Mouse (Mus musculus) hindbrain, postnatal 0 days (tissue): ENCODE results near the gene Tomm40l. TPM values are rescaled to one million over a fixed set of nuclear protein-coding genes. Genes with fewer than 3 reads are reported as not detected.

Experiments
- ATAC-seq: fragments of 200-750 bp; cut with Nextera tagmentation; 2 replicates; pipeline ENCODE4 v1.8.0; 2017; ENCODE audit warnings: mild to moderate bottlenecking, moderate TSS enrichment, moderate library complexity
- DNase-seq: peaks from one replicate; pipeline ENCODE4 v3.0.0-alpha.2; 2015; ENCODE audit warnings: low spot score
- H3K27ac ChIP-seq: fragments of 300-500 bp; sonication (generic); 2 replicates; pipeline ENCODE4 v1.5.1; 2014; ENCODE audit warnings: mild to moderate bottlenecking
- H3K27me3 ChIP-seq: fragments of 300-500 bp; sonication (generic); 2 replicates; pipeline ENCODE4 v1.6.1; 2014; ENCODE audit warnings: low read length, mixed read lengths; ENCODE audit not compliant: insufficient read depth
- H3K36me3 ChIP-seq: fragments of 300-500 bp; sonication (generic); 2 replicates; pipeline ENCODE4 v1.6.1; 2014; ENCODE audit warnings: low read length, mixed read lengths; ENCODE audit not compliant: insufficient read depth
- H3K4me1 ChIP-seq: fragments of 300-500 bp; sonication (generic); 2 replicates; pipeline ENCODE4 v1.6.1; 2014; ENCODE audit warnings: antibody characterized with exemption, low read length, mixed read lengths; ENCODE audit not compliant: insufficient read depth
- H3K4me2 ChIP-seq: fragments of 300-500 bp; sonication (generic); 2 replicates; pipeline ENCODE4 v1.6.1; 2014; ENCODE audit warnings: low read depth, mild to moderate bottlenecking, low read length, moderate library complexity, mixed read lengths
- H3K4me3 ChIP-seq: fragments of 300-500 bp; sonication (generic); 2 replicates; pipeline ENCODE4 v1.5.1; 2014; ENCODE audit warnings: low read length
- H3K9ac ChIP-seq: fragments of 300-500 bp; sonication (generic); replicated peaks from 2 replicates; pipeline ENCODE4 v1.6.1; 2014; ENCODE audit warnings: mild to moderate bottlenecking, low read length, moderate library complexity, mixed read lengths
- H3K9me3 ChIP-seq: fragments of 300-500 bp; sonication (generic); 2 replicates; pipeline ENCODE4 v1.6.1; 2016; ENCODE audit warnings: low read length, mixed read lengths
- CTCF ChIP-seq: IDR thresholded peaks from 2 replicates; pipeline ENCODE4 v1.5.1; 2016; ENCODE audit warnings: antibody characterized with exemption, control low read depth, low read depth
- WGBS: fragments of 180-500 bp; shearing (Covaris S2); extraction: QIAGEN DNeasy Blood & Tissue Kit; methylation state at CpG from one replicate; pipeline ENCODE4 v1.1.7; 2014; 5-methylcytosine and 5-hydroxymethylcytosine counted together
- polyA plus RNA-seq: library from polyadenylated mRNA; unstranded; fragments of >200 nt; fragmentation: Nextera tagmentation; extraction: Ambion mirVana; gene quantifications from 2 replicates; pipeline ENCODE4 v1.2.1, GENCODE M21; 2015
- total RNA-seq: library from RNA; depleted of rRNA; stranded (reverse); fragments of >200 nt; gene quantifications from 2 replicates; pipeline ENCODE4 v1.2.3, GENCODE M21; 2014; rRNA removed

Gene Tomm40l
- total and polyA plus RNA-seq, 2 experiments from 2014 or later: 41.1 to 53.6 TPM

DNA sequence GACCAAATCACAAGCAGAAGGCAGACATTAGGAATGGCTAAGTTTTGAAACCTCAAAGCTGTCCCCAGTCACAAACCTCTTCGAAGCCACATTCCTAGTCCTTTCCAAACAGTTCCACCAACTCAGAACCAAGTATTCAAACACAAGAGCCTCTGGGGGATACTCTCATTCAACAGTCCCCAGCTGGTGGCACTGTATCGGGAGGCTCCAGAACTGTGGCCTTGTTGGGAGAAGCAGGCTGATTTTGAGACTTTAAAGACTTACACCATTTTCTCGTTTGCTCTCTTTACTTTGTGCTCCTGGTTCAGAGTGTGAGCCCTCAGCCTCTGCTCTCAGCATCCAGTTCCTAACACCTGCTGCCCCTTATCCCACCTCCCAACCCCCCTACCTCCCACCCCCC lies 39.3 kb downstream of the Tomm40l start:
- no peak for ATAC-seq
- 79% methylated on average over 3 of the region's 3 CpGs for WGBS
- H3K27ac ChIP-seq: no peak overlapping the region

DNA sequence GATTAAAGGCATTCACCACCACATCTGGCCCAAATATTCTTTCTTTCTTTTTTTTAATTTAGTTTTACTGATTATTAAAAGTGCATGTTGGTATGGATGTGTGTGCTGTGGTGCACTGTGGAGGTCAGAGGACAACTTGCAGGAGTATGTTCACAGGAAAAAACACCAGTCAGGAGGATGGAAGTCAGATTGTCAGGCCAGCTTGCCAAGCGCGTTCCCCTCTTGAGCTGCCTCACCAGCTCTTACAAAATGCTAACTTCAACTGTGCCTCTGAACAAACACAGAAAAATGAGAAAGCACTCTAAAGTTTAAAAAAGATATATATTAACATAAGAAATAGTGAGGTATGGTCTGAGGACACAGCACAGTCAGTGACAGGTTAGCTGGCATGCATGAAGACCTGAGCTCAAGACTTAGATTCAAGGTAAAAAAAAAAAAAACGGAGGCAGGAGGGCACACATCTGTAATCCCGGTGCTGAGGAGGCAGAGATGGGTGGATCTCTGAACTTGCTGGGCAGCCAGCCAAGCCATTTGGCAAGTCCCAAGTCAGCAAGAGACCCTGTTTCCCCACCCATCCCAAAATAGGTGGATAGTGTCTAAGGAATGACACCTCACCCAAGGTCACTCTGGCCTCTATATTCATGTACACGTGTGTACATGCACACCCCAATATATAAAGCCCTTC lies 42.7 kb downstream of the Tomm40l start:
- 79% methylated on average over 5 of the region's 5 CpGs for WGBS
- DNase-seq: no peak

More for the DNA sequence above, 39.3 kb downstream of the Tomm40l start:
- H3K9me3 ChIP-seq: no peaks in the 10 kb centered on the region
- H3K9ac ChIP-seq: no peak overlapping the region
- TF ChIP-seq CTCF: no peak
- no peaks in the 10 kb centered on the region for H3K27me3 ChIP-seq
- H3K36me3 ChIP-seq: no peaks in the 10 kb centered on the region
- no peak for DNase-seq
- no peak overlapping the region for H3K4me2 ChIP-seq
- H3K4me3 ChIP-seq: no peak overlapping the region
- H3K4me1 ChIP-seq: peaks cover 1% of the 10 kb centered on the region; the same call in 1 of the 2 replicates

DNA sequence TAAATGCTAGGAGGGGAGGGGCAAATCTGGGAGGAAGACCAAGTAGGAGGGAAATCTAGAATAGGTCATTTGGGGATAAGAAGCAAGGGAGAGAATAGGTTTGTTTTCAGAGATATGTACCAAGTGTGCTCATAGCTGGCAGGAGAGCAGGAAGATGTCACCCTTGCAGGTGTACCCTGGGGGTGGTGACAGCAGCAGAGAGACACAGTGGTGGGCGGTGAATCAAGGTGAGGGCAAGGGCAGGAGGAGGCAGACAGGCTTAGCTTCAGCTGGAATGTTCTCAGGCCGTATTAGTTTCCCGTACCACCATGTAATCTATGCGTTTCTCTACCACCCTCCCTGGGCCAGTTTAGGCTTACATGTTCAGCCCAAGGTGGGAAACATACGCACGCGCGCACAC lies 49.5 kb downstream of the Tomm40l start:
- WGBS: 99% methylated on average over 8 of the region's 8 CpGs
- Histone ChIP-seq H3K27ac (no peak overlapping the region), H3K4me3 (no peak overlapping the region), H3K36me3 (no peaks in the 10 kb centered on the region), H3K9me3 (no peaks in the 10 kb centered on the region), H3K9ac (no peak overlapping the region), H3K27me3 (no peaks in the 10 kb centered on the region), H3K4me1 (no peaks in the 10 kb centered on the region), H3K4me2 (no peak overlapping the region)
- ATAC-seq: no peak
- TF ChIP-seq CTCF: no peak
- no peak for DNase-seq

More for the DNA sequence above, 42.7 kb downstream of the Tomm40l start:
- no peak for TF ChIP-seq CTCF
- Histone ChIP-seq H3K27ac (no peak overlapping the region), H3K9me3 (no peaks in the 10 kb centered on the region), H3K27me3 (no peaks in the 10 kb centered on the region), H3K4me2 (no peak overlapping the region), H3K36me3 (no peaks in the 10 kb centered on the region), H3K4me3 (no peak overlapping the region), H3K4me1 (no peaks in the 10 kb centered on the region), H3K9ac (no peak overlapping the region)
- ATAC-seq: no peak

DNA sequence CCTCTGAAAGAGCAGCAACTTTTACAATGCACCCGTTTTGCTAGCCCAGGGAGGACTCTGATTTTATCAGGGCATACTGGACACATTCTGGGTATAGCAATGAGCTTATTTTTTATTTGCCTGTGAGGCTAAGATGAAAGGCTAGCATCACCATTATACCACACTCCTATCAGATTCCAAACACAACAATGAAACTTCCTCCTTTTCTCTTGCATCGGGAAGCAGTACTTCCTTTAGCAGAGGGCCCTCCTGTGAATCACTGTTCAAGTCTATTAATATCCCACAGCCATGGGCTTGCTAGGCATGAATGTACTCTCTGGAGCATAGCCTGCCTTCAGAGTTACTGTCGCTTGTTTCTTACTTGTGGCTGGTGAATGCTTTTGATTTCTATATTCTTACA lies 51.2 kb downstream of the Tomm40l start:
- DNase-seq (no peak), ATAC-seq (no peak)
- H3K4me1 ChIP-seq: no peaks in the 10 kb centered on the region
- no peaks in the 10 kb centered on the region for H3K9me3 ChIP-seq
- no peaks in the 10 kb centered on the region for H3K36me3 ChIP-seq
- H3K9ac ChIP-seq: no peak overlapping the region
- no peak overlapping the region for H3K4me2 ChIP-seq
- no peaks in the 10 kb centered on the region for H3K27me3 ChIP-seq
- H3K4me3 ChIP-seq: no peak overlapping the region
- H3K27ac ChIP-seq: no peak overlapping the region
- no peak for TF ChIP-seq CTCF
- 59% methylated on average over 3 of the region's 3 CpGs for WGBS

DNA sequence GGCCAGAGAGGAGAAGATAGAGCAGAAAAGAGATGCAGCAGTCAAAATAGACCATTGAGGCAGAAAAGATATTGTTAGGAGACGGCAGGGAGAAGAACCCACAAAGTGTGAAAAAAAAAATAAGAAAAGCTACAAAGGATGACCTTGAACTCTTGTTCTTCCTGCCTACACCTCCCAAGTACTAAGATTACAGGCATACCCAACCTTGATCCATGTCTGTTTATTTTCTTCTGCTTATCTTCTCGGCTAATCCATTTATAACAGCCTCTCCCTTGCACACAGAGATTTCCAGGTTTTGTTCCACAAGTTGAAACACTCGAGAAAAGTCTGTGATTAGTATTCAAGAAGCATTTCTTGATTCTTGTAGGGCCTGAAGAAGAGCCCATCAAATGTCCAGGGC lies 52.4 kb downstream of the Tomm40l start:
- Histone ChIP-seq H3K9me3 (no peaks in the 10 kb centered on the region), H3K9ac (no peak overlapping the region), H3K27ac (no peak overlapping the region), H3K4me2 (no peak overlapping the region), H3K4me3 (no peak overlapping the region), H3K36me3 (no peaks in the 10 kb centered on the region), H3K27me3 (no peaks in the 10 kb centered on the region), H3K4me1 (no peaks in the 10 kb centered on the region)
- ATAC-seq (no peak), DNase-seq (no peak)
- WGBS: 73% methylated on average over 3 of the region's 3 CpGs
- TF ChIP-seq CTCF: no peak

DNA sequence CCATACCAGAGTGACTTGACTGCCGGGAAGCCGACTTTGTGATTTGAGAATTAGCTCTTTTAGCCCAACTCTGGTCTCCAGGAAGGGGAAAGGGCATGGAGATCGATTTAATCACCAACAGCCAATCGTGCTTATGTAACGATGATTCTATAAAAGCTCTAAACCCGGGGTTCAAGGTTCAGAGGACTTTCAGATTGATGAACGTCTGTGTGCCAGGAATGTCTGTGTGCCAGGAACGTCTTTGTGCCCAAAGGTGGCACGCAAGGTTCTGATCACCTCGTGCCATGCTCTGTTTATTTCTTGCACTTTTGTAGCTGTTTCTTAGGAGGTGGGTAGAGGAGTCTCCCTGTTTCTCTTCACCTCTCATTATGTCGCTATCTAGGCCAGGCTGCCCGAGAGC lies 53.4 kb downstream of the Tomm40l start:
- Histone ChIP-seq H3K4me2 (no peak overlapping the region), H3K36me3 (no peaks in the 10 kb centered on the region), H3K27me3 (no peaks in the 10 kb centered on the region), H3K4me3 (no peak overlapping the region), H3K27ac (no peak overlapping the region), H3K4me1 (no peaks in the 10 kb centered on the region), H3K9me3 (no peaks in the 10 kb centered on the region), H3K9ac (no peak overlapping the region)
- TF ChIP-seq CTCF: no peak
- 90% methylated on average over 12 of the region's 12 CpGs for WGBS
- no peak for ATAC-seq
- DNase-seq: no peak

Other genes starting within 250 kb of the Tomm40l start
- 2.2 and 5.3 TPM in 2 replicates for gene Fcgr2b, start 246.0 kb downstream of the Tomm40l start, total RNA-seq
- gene Fcgr2b, start 246.0 kb downstream of the Tomm40l start, polyA plus RNA-seq: 3.6 and 4.3 TPM in 2 replicates
- 0.58 TPM in 1 of 2 replicates, not detected in the other for gene Fcgr4, start 203.6 kb downstream of the Tomm40l start, total RNA-seq
- 0.55 and 0.71 TPM in 2 replicates for gene Fcgr4, start 203.6 kb downstream of the Tomm40l start, polyA plus RNA-seq
- gene Fcgr3, start 157.6 kb downstream of the Tomm40l start, total RNA-seq: 15.2 and 15.9 TPM in 2 replicates
- gene Fcgr3, start 157.6 kb downstream of the Tomm40l start, polyA plus RNA-seq: 14.1 and 15.5 TPM in 2 replicates
- gene Cfap126, start 108.6 kb downstream of the Tomm40l start, total RNA-seq: 2.7 and 6.7 TPM in 2 replicates
- gene Cfap126, start 108.6 kb downstream of the Tomm40l start, polyA plus RNA-seq: 12.2 and 15.3 TPM in 2 replicates
- gene Sdhc, start 71.9 kb downstream of the Tomm40l start, total RNA-seq: 227 and 243 TPM in 2 replicates
- gene Sdhc, start 71.9 kb downstream of the Tomm40l start, polyA plus RNA-seq: 309 and 320 TPM in 2 replicates
- gene Mpz, start 71.8 kb downstream of the Tomm40l start, total RNA-seq: 4.8 and 5.5 TPM in 2 replicates
- gene Mpz, start 71.8 kb downstream of the Tomm40l start, polyA plus RNA-seq: 5.1 and 5.9 TPM in 2 replicates
- 19.4 and 23.5 TPM in 2 replicates for gene Pcp4l1, start 26.2 kb downstream of the Tomm40l start, total RNA-seq
- gene Pcp4l1, start 26.2 kb downstream of the Tomm40l start, polyA plus RNA-seq: 53.6 and 65.6 TPM in 2 replicates
- not detected in 2 replicates for gene Nr1i3, start 8.5 kb downstream of the Tomm40l start, total RNA-seq
- gene Nr1i3, start 8.5 kb downstream of the Tomm40l start, polyA plus RNA-seq: 0.40 and 0.43 TPM in 2 replicates
- gene Apoa2, start 2.5 kb upstream of the Tomm40l start, total RNA-seq: not detected in 2 replicates
- gene Apoa2, start 2.5 kb upstream of the Tomm40l start, polyA plus RNA-seq: 8.1 and 8.8 TPM in 2 replicates
- 24.2 and 30.6 TPM in 2 replicates for gene Fcer1g, start 11.9 kb upstream of the Tomm40l start, total RNA-seq
- gene Fcer1g, start 11.9 kb upstream of the Tomm40l start, polyA plus RNA-seq: 31.4 and 34.6 TPM in 2 replicates
- 7.4 and 8.9 TPM in 2 replicates for gene Adamts4, start 27.9 kb upstream of the Tomm40l start, total RNA-seq
- gene Adamts4, start 27.9 kb upstream of the Tomm40l start, polyA plus RNA-seq: 4.4 and 5.1 TPM in 2 replicates
- gene Ndufs2, start 28.9 kb upstream of the Tomm40l start, total RNA-seq: 234 and 269 TPM in 2 replicates
- gene Ndufs2, start 28.9 kb upstream of the Tomm40l start, polyA plus RNA-seq: 279 and 286 TPM in 2 replicates
- 80.5 and 101 TPM in 2 replicates for gene B4galt3, start 47.8 kb upstream of the Tomm40l start, total RNA-seq
- gene B4galt3, start 47.8 kb upstream of the Tomm40l start, polyA plus RNA-seq: 88.8 and 91.9 TPM in 2 replicates
- 35.0 and 44.3 TPM in 2 replicates for gene Ppox, start 58.7 kb upstream of the Tomm40l start, total RNA-seq
- 32.4 and 34.3 TPM in 2 replicates for gene Ppox, start 58.7 kb upstream of the Tomm40l start, polyA plus RNA-seq
- gene Usp21, start 65.5 kb upstream of the Tomm40l start, total RNA-seq: 48.6 and 58.7 TPM in 2 replicates
- 71.7 and 73.3 TPM in 2 replicates for gene Usp21, start 65.5 kb upstream of the Tomm40l start, polyA plus RNA-seq
- gene Ufc1, start 72.5 kb upstream of the Tomm40l start, total RNA-seq: 88.3 and 90.1 TPM in 2 replicates
- gene Ufc1, start 72.5 kb upstream of the Tomm40l start, polyA plus RNA-seq: 142 and 146 TPM in 2 replicates
- 28.7 and 30.2 TPM in 2 replicates for gene Dedd, start 106.6 kb upstream of the Tomm40l start, total RNA-seq
- 38.4 and 39.9 TPM in 2 replicates for gene Dedd, start 106.6 kb upstream of the Tomm40l start, polyA plus RNA-seq
- 49.0 and 51.8 TPM in 2 replicates for gene Nit1, start 123.1 kb upstream of the Tomm40l start, total RNA-seq
- 44.7 and 45.9 TPM in 2 replicates for gene Nit1, start 123.1 kb upstream of the Tomm40l start, polyA plus RNA-seq
- 11.9 and 13.1 TPM in 2 replicates for gene Pfdn2, start 123.2 kb upstream of the Tomm40l start, total RNA-seq
- 136 and 140 TPM in 2 replicates for gene Pfdn2, start 123.2 kb upstream of the Tomm40l start, polyA plus RNA-seq
- gene Klhdc9, start 138.3 kb upstream of the Tomm40l start, total RNA-seq: 4.3 and 5.1 TPM in 2 replicates
- 5.3 and 7.8 TPM in 2 replicates for gene Klhdc9, start 138.3 kb upstream of the Tomm40l start, polyA plus RNA-seq
- gene Nectin4, start 147.6 kb upstream of the Tomm40l start, total RNA-seq: 2.8 and 5.0 TPM in 2 replicates
- 3.8 and 4.9 TPM in 2 replicates for gene Nectin4, start 147.6 kb upstream of the Tomm40l start, polyA plus RNA-seq
- 0.52 and 1.3 TPM in 2 replicates for gene Arhgap30, start 166.4 kb upstream of the Tomm40l start, total RNA-seq
- gene Arhgap30, start 166.4 kb upstream of the Tomm40l start, polyA plus RNA-seq: 0.77 and 0.84 TPM in 2 replicates
- gene Usf1, start 188.8 kb upstream of the Tomm40l start, total RNA-seq: 133 and 148 TPM in 2 replicates
- 132 and 141 TPM in 2 replicates for gene Usf1, start 188.8 kb upstream of the Tomm40l start, polyA plus RNA-seq
- 1.5 TPM in 1 of 2 replicates, not detected in the other for gene Tstd1, start 196.4 kb upstream of the Tomm40l start, total RNA-seq
- 2.3 and 2.7 TPM in 2 replicates for gene Tstd1, start 196.4 kb upstream of the Tomm40l start, polyA plus RNA-seq
- 5.7 and 8.2 TPM in 2 replicates for gene F11r, start 215.0 kb upstream of the Tomm40l start, total RNA-seq
- 14.2 and 14.4 TPM in 2 replicates for gene F11r, start 215.0 kb upstream of the Tomm40l start, polyA plus RNA-seq